Mouse (Mus musculus) E14TG2a.4 (cell line): ENCODE data around the gene Tctn3.

Experiments used
- CTCF ChIP-seq: conservative IDR thresholded peaks from 2 replicates; pipeline ENCODE4 v1.5.1; 2014; ENCODE audit warnings: low read length
- NANOG ChIP-seq: IDR thresholded peaks from 2 replicates; pipeline ENCODE4 v1.6.1; 2014; ENCODE audit warnings: borderline replicate concordance, low read length, mixed read lengths

DNA sequence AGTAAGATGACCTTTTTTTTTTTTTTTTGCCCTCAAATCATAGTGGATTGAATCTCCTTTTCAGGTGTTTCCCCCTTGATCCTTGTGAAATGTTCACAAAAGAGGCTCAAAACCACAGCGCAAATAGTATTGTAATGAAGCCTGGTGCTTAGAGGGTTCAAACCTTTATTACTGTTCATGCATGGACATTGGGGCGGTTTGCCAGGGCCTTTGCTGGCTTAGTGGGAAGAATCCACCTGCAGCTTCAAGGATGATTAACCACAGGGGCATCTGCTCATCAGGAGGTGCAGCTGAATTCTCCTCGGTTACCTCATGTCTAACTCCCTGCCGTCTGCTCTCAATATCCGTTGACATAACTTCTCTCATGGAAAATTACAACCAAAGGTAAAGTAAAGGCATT lies 20.6 kb upstream of the Tctn3 start:
- TF ChIP-seq CTCF (no peak), NANOG (no peak)
